Mouse (Mus musculus) thymus, adult 2 months (tissue): ENCODE results near the gene Mthfd1l.

Experiments
- CTCF ChIP-seq: fragments of 200-500 bp; IDR thresholded peaks from 2 replicates; pipeline ENCODE4 v1.5.1; 2012; ENCODE audit warnings: mild to moderate bottlenecking, control low read depth, low read length, moderate library complexity, borderline replicate concordance; ENCODE audit not compliant: control insufficient read depth, poor library complexity, insufficient read depth; ENCODE audit errors: extremely low read depth
- POLR2A ChIP-seq: fragments of 200-500 bp; IDR thresholded peaks from 2 replicates; pipeline ENCODE4 v1.6.1; 2012; ENCODE audit warnings: mild to moderate bottlenecking, low read length, control low read depth, moderate library complexity; ENCODE audit not compliant: control insufficient read depth, poor library complexity, insufficient read depth; ENCODE audit errors: extremely low read depth

GRCm38 (mm10) chr10:4028851-4029442 lies 56.0 kb downstream of the Mthfd1l start:
- TF ChIP-seq POLR2A (no peak), CTCF (no peak)
